In genomic region chr4:83486117-83486901, GRCm38 (mm10) we compare ENCODE assay signal across 8 mouse cellular contexts. TPM values are rescaled to one million over a fixed set of nuclear protein-coding genes. Genes with fewer than 3 reads are reported as not detected.
DNase-seq lines count a peak whose midpoint lies in the region; ATAC-seq and TF ChIP-seq lines count a peak whose summit lies in the region.

TSS of gene Psip1 (minus strand) at chr4:83486459.

- peaks cover 16% of the 10 kb centered on the region for H3K36me3 ChIP-seq in ES-E14 (ENCODE audit: control insufficient read depth, insufficient read depth, low read length, poor library complexity, severe bottlenecking)
- H3K36me3 ChIP-seq in forebrain, embryonic 16.5 days (ENCODE audit: control insufficient read depth, insufficient read depth), result peaks cover 7% of the 10 kb centered on the region; the same call in 1 of the 2 replicates
- peaks cover 29% of the 10 kb centered on the region for H3K36me3 ChIP-seq in lung, embryonic 14.5 days (ENCODE audit: insufficient read depth)
- peaks cover 14% of the 10 kb centered on the region for H3K36me3 ChIP-seq in thymus, adult 2 months (ENCODE audit: control insufficient read depth, insufficient read depth, low read length)

- intact Hi-C loops in heart, postnatal 36 days (cut with DNase I), result loop anchor here (2.0 kb wide), 2 partner anchors 38 to 84 kb away; partner anchors contain the start of gene Ccdc171

- H3K4me1 ChIP-seq in ES-E14 (ENCODE audit: control insufficient read depth in 2 of 2, insufficient read depth in 2 of 2, low read length in 2 of 2, poor library complexity in 1 of 2), result peaks cover 7 to 9% of the 10 kb centered on the region in 2 experiments
- H3K4me1 ChIP-seq in forebrain, embryonic 16.5 days (replicated peaks; ENCODE audit: control insufficient read depth, insufficient read depth, low read length), result peaks cover 21% of the 10 kb centered on the region
- H3K4me1 ChIP-seq in lung, embryonic 14.5 days (ENCODE audit: insufficient read depth), result no peaks in the 10 kb centered on the region
- peaks cover 5% of the 10 kb centered on the region; the same call in 1 of the 2 replicates for H3K4me1 ChIP-seq in olfactory bulb, adult 2 months (ENCODE audit: control insufficient read depth, insufficient read depth, low read length)
- H3K4me1 ChIP-seq in thymus, adult 2 months (replicated peaks; ENCODE audit: control insufficient read depth, insufficient read depth, low read length), result peaks cover 7% of the 10 kb centered on the region

- in situ Hi-C loops in ES-E14 (cut with MboI; ENCODE audit: low sequenced_read_pairs in 2 of 2, unreplicated experiment in 2 of 2), result no loop called here

- H3K27me3 ChIP-seq in forebrain, embryonic 16.5 days (replicated peaks; ENCODE audit: control insufficient read depth, insufficient read depth, low read length), result no peaks in the 10 kb centered on the region
- no peaks in the 10 kb centered on the region for H3K27me3 ChIP-seq in lung, embryonic 14.5 days (ENCODE audit: insufficient read depth, low read length)
- no peaks in the 10 kb centered on the region for H3K27me3 ChIP-seq in thymus, adult 2 months (ENCODE audit: control insufficient read depth, insufficient read depth, low read length)

- peak; percentile 73 for TF ChIP-seq CTCF in layer of hippocampus, adult 2 months (conservative IDR thresholded peaks at IDR 0.05)
- TF ChIP-seq CTCF in lung, embryonic 14.5 days (IDR thresholded peaks at IDR 0.05; ENCODE audit: low read depth), result peak; percentile 67
- 0 out of 2 replicates have a peak, but pooled peaks have one; percentile 13 for TF ChIP-seq CTCF in olfactory bulb, adult 2 months (IDR thresholded peaks at IDR 0.05; ENCODE audit: insufficient read depth, low read depth, low read length)
- peak; percentile 50; the same call in 1 of the 2 replicates for TF ChIP-seq CTCF in thymus, adult 2 months (IDR thresholded peaks at IDR 0.05; ENCODE audit: borderline replicate concordance, control insufficient read depth, extremely low read depth, insufficient read depth, low read length, poor library complexity)

- H3K27ac ChIP-seq in ES-E14 (ENCODE audit: insufficient read depth, low read depth, low read length, poor library complexity, severe bottlenecking), result peak within 1 kb of the TSS; percentile 98
- H3K27ac ChIP-seq in forebrain, embryonic 16.5 days (ENCODE audit: low read length), result peak within 1 kb of the TSS; percentile 100
- peak within 1 kb of the TSS; percentile 100 for H3K27ac ChIP-seq in layer of hippocampus, adult 2 months
- H3K27ac ChIP-seq in lung, embryonic 14.5 days (ENCODE audit: low read depth), result peak within 1 kb of the TSS; percentile 97
- peak within 1 kb of the TSS; percentile 98 for H3K27ac ChIP-seq in olfactory bulb, adult 2 months (ENCODE audit: insufficient read depth, low read depth, low read length)
- H3K27ac ChIP-seq in thymus, adult 2 months (ENCODE audit: control insufficient read depth, insufficient read depth, low read length), result peak within 1 kb of the TSS; percentile 75

- TF ChIP-seq POLR2A in olfactory bulb, adult 2 months (IDR thresholded peaks at IDR 0.05; ENCODE audit: insufficient read depth, low read depth, low read length), result peak; percentile 33
- peak; percentile 51; the same call in 1 of the 2 replicates for TF ChIP-seq POLR2A in thymus, adult 2 months (IDR thresholded peaks at IDR 0.05; ENCODE audit: control insufficient read depth, extremely low read depth, insufficient read depth, low read length, poor library complexity)

- peak within 1 kb of the TSS; percentile 99 for H3K9ac ChIP-seq in ES-E14 (ENCODE audit: insufficient read depth, low read depth, low read length, poor library complexity, severe bottlenecking)
- peak within 1 kb of the TSS; percentile 95 for H3K9ac ChIP-seq in forebrain, embryonic 16.5 days (replicated peaks; ENCODE audit: low read depth, low read length)
- H3K9ac ChIP-seq in lung, embryonic 14.5 days, result peak within 1 kb of the TSS; percentile 91

- no peaks in the 10 kb centered on the region for H3K9me3 ChIP-seq in ES-E14 (ENCODE audit: control insufficient read depth, insufficient read depth, low read depth, low read length)
- H3K9me3 ChIP-seq in forebrain, embryonic 16.5 days (ENCODE audit: control insufficient read depth, low read length), result no peaks in the 10 kb centered on the region
- no peaks in the 10 kb centered on the region for H3K9me3 ChIP-seq in lung, embryonic 14.5 days (ENCODE audit: low read depth, low read length)

- ATAC-seq in forebrain, embryonic 16.5 days, result peak; percentile 92
- peak; percentile 93 for ATAC-seq in lung, embryonic 14.5 days (ENCODE audit: insufficient read depth)

- under 1% methylated on average over 49 of the region's 86 CpGs for whole genome bisulfite sequencing in forebrain, embryonic 16.5 days
- WGBS in lung, embryonic 14.5 days, result under 1% methylated on average over 60 of the region's 86 CpGs
- WGBS in olfactory bulb, adult 2 months, result under 1% methylated on average over 81 of the region's 86 CpGs
- WGBS in thymus, adult 2 months, result under 1% methylated on average over 75 of the region's 86 CpGs

- peak within 1 kb of the TSS; percentile 76 to 96 for H3K4me3 ChIP-seq in ES-E14 (ENCODE audit: insufficient read depth in 1 of 2, low read depth in 1 of 2, low read length in 2 of 2, poor library complexity in 1 of 2, severe bottlenecking in 1 of 2)
- H3K4me3 ChIP-seq in forebrain, embryonic 16.5 days (replicated peaks; ENCODE audit: low read length), result peak within 1 kb of the TSS; percentile 63
- peak within 1 kb of the TSS; percentile 86 for H3K4me3 ChIP-seq in layer of hippocampus, adult 2 months
- H3K4me3 ChIP-seq in lung, embryonic 14.5 days (ENCODE audit: low read depth, low read length), result peak within 1 kb of the TSS; percentile 87
- peak within 1 kb of the TSS; percentile 80 for H3K4me3 ChIP-seq in olfactory bulb, adult 2 months (ENCODE audit: insufficient read depth, low read depth, low read length)
- peak within 1 kb of the TSS; percentile 71 for H3K4me3 ChIP-seq in thymus, adult 2 months (ENCODE audit: control insufficient read depth, insufficient read depth, low read length)

- peak within 1 kb of the TSS; percentile 88 for H3K4me2 ChIP-seq in forebrain, embryonic 16.5 days (ENCODE audit: low read length)
- peak within 1 kb of the TSS; percentile 76 for H3K4me2 ChIP-seq in lung, embryonic 14.5 days

- peak; percentile 61 for DNase-seq in ES-E14 (ENCODE audit: low read depth, low spot score)
- peak; percentile 94 for DNase-seq in cerebellum, adult 11-12 months
- DNase-seq in heart, postnatal 36 days, result peak; percentile 90 to 92
- peak; percentile 79 to 93 for DNase-seq in layer of hippocampus, adult 2 months (ENCODE audit: low spot score in 2 of 2)
- DNase-seq in lung, embryonic 14.5 days, result peak; percentile 90
- peak; percentile 92 for DNase-seq in thymus, adult 2 months

TF ChIP-seq in ES-E14, 5 proteins besides CTCF, POLR2A, EP300 and RAD21:
- TF ChIP-seq ZC3H11A (IDR thresholded peaks at IDR 0.05; ENCODE audit: borderline replicate concordance, low read depth, low read length), result no peak
- 0 out of 2 replicates have a peak, but pooled peaks have one; percentile 37 for TF ChIP-seq HCFC1 (IDR thresholded peaks at IDR 0.05; ENCODE audit: borderline replicate concordance, insufficient read depth, low read length)
TF ChIP-seq in ES-E14: peak in this region for 1.

RNA-seq across cellular contexts. Expression of gene Psip1, which starts in this region (rescaled TPM):
- total RNA-seq in ES-E14 (2012; rRNA removed), result 86.0 and 90.5 TPM in 2 replicates
- polyA plus RNA-seq in forebrain, embryonic 16.5 days (2015; fragmentation: Nextera tagmentation; extraction: Ambion mirVana), result 281 and 310 TPM in 2 replicates
- 10 to 100 TPM; 17.0 to 21.3 TPM for total RNA-seq in heart, postnatal 36 days (2021)
- total RNA-seq in layer of hippocampus, adult 2 months (2021), result 100 to 1,000 TPM; 215 to 218 TPM
- 156 and 170 TPM in 2 replicates for polyA plus RNA-seq in lung, embryonic 14.5 days (2014; fragmentation: Nextera tagmentation; extraction: Ambion mirVana)
- 311 TPM in 1 of 2 replicates, not detected in the other for polyA plus RNA-seq in olfactory bulb, adult 2 months (2012; ENCODE audit: insufficient read depth, insufficient read length, low replicate concordance, missing spikeins)
- 72.0 and 118 TPM in 2 replicates for polyA plus RNA-seq in thymus, adult 2 months (2012; rRNA removed)

Comparison
In these comparisons a context has a peak if more than half of its experiments do, and no peak if none do; other contexts are left out.
1. Peak in every context shown above with its lines: DNase-seq, ATAC-seq, H3K4me3 ChIP-seq and H3K27ac ChIP-seq.
2. CTCF ChIP-seq: peak in every context shown above with its lines; median percentile 73 in layer of hippocampus, adult 2 months; 67 in lung, embryonic 14.5 days; 50 in thymus, adult 2 months; 13 in olfactory bulb, adult 2 months.